Mouse (Mus musculus) small intestine, adult 2 months (tissue): ENCODE data around the gene Dlg2. TPM values are rescaled to one million over a fixed set of nuclear protein-coding genes. Genes with fewer than 3 reads are reported as not detected.

ENCODE experiments used
- H3K27ac ChIP-seq: fragments of 200-500 bp; 2 replicates; pipeline ENCODE4 v1.5.1; 2012; ENCODE audit warnings: low read depth, low read length, control low read depth, inconsistent platforms; ENCODE audit not compliant: insufficient read depth
- H3K27me3 ChIP-seq: fragments of 200-500 bp; 2 replicates; pipeline ENCODE4 v1.6.1; 2012; ENCODE audit warnings: mild to moderate bottlenecking, moderate library complexity, low read length, inconsistent platforms; ENCODE audit not compliant: control insufficient read depth, insufficient read depth
- H3K36me3 ChIP-seq: fragments of 200-500 bp; 2 replicates; pipeline ENCODE4 v1.6.1; 2012; ENCODE audit warnings: mild to moderate bottlenecking, low read length, control low read depth, inconsistent platforms; ENCODE audit not compliant: control insufficient read depth, insufficient read depth
- H3K4me1 ChIP-seq: fragments of 200-500 bp; 2 replicates; pipeline ENCODE4 v1.6.1; 2012; ENCODE audit warnings: low read length, inconsistent platforms, mixed read lengths; ENCODE audit not compliant: control insufficient read depth, insufficient read depth, insufficient read length
- H3K4me3 ChIP-seq: fragments of 200-500 bp; 2 replicates; pipeline ENCODE4 v1.5.1; 2012; ENCODE audit warnings: low read depth, mild to moderate bottlenecking, control low read depth, inconsistent platforms, low read length, moderate library complexity
- CTCF ChIP-seq: fragments of 200-500 bp; IDR thresholded peaks from 2 replicates; pipeline ENCODE4 v1.5.1; 2012; ENCODE audit warnings: low read depth, mild to moderate bottlenecking, control low read depth, inconsistent platforms, low read length, moderate library complexity, mixed read lengths; ENCODE audit not compliant: insufficient replicate concordance, insufficient read length; ENCODE audit errors: extremely low read depth
- POLR2A ChIP-seq: fragments of 200-500 bp; IDR thresholded peaks from 2 replicates; pipeline ENCODE4 v1.6.1; 2012; ENCODE audit warnings: low read depth, mild to moderate bottlenecking, control low read depth, inconsistent platforms, low read length, moderate library complexity
- WGBS: fragments of 180-500 bp; shearing (Covaris S2); methylation state at CpG from one replicate; pipeline ENCODE4 v1.1.7; 2018; 5-methylcytosine and 5-hydroxymethylcytosine counted together
- polyA plus RNA-seq: library from polyadenylated mRNA; depleted of rRNA; stranded (reverse); fragments of >200 nt; gene quantifications from 2 replicates; pipeline ENCODE4 v1.2.3, GENCODE M21; 2012

Dlg2 gene
- polyA plus RNA-seq, 1 experiment: 0.38 TPM

- Histone ChIP-seq H3K27ac (no peak overlapping the region), H3K4me3 (no peak overlapping the region), H3K36me3 (no peaks in the 10 kb centered on the region), H3K4me1 (no peaks in the 10 kb centered on the region), H3K27me3 (no peaks in the 10 kb centered on the region)
- WGBS: 81% methylated on average over 1 of the region's 1 CpGs
- TF ChIP-seq POLR2A (no peak), CTCF (no peak)
Observed at GRCm38 (mm10) chr7:91214921-91215320, 738.4 kb downstream of the Dlg2 start.

GRCm38 (mm10) chr7:91218321-91218987 lies 742.0 kb downstream of the Dlg2 start:
- Histone ChIP-seq H3K27me3 (no peaks in the 10 kb centered on the region), H3K4me3 (no peak overlapping the region), H3K36me3 (no peaks in the 10 kb centered on the region), H3K4me1 (no peaks in the 10 kb centered on the region), H3K27ac (no peak overlapping the region)
- 55% methylated on average over 7 of the region's 7 CpGs for WGBS
- TF ChIP-seq POLR2A (no peak), CTCF (no peak)

GRCm38 (mm10) chr7:91226442-91226841 lies 750.0 kb downstream of the Dlg2 start:
- Histone ChIP-seq H3K36me3 (no peaks in the 10 kb centered on the region), H3K27ac (no peak overlapping the region), H3K4me1 (no peaks in the 10 kb centered on the region), H3K27me3 (no peaks in the 10 kb centered on the region), H3K4me3 (no peak overlapping the region)
- no peak for TF ChIP-seq POLR2A
- TF ChIP-seq CTCF: no peak
- under 1% methylated on average over 5 of the region's 5 CpGs for WGBS

- Histone ChIP-seq H3K27ac (no peak overlapping the region), H3K4me3 (no peak overlapping the region), H3K36me3 (no peaks in the 10 kb centered on the region), H3K4me1 (no peaks in the 10 kb centered on the region), H3K27me3 (no peaks in the 10 kb centered on the region)
- WGBS: 64% methylated on average over 4 of the region's 4 CpGs
- TF ChIP-seq POLR2A (no peak), CTCF (no peak)
Observed at GRCm38 (mm10) chr7:91241718-91242117, 765.2 kb downstream of the Dlg2 start.

- Histone ChIP-seq H3K27ac (no peak overlapping the region), H3K4me1 (peaks cover 4% of the 10 kb centered on the region), H3K4me3 (0 out of 2 replicates have a peak overlapping the region, but pooled peaks have one; percentile 44), H3K27me3 (no peaks in the 10 kb centered on the region), H3K36me3 (no peaks in the 10 kb centered on the region)
- TF ChIP-seq CTCF (no peak), POLR2A (no peak)
- 1% methylated on average over 5 of the region's 5 CpGs for WGBS
Observed at GRCm38 (mm10) chr7:91261672-91262030, 785.2 kb downstream of the Dlg2 start.

- WGBS: 2% methylated on average over 34 of the region's 34 CpGs
- H3K27ac ChIP-seq: no peak overlapping the region
- no peak for TF ChIP-seq POLR2A
- no peak for TF ChIP-seq CTCF
- no peaks in the 10 kb centered on the region for H3K27me3 ChIP-seq
- no peaks in the 10 kb centered on the region for H3K36me3 ChIP-seq
- peaks cover 4% of the 10 kb centered on the region for H3K4me1 ChIP-seq
- peak overlapping the region; percentile 44 for H3K4me3 ChIP-seq
Observed at GRCm38 (mm10) chr7:91262031-91262951, 785.8 kb downstream of the Dlg2 start.

- Histone ChIP-seq H3K27me3 (no peaks in the 10 kb centered on the region), H3K4me3 (no peak overlapping the region), H3K27ac (no peak overlapping the region), H3K36me3 (no peaks in the 10 kb centered on the region), H3K4me1 (peaks cover 4% of the 10 kb centered on the region)
- 11% methylated on average over 9 of the region's 9 CpGs for WGBS
- no peak for TF ChIP-seq CTCF
- no peak for TF ChIP-seq POLR2A
Observed at GRCm38 (mm10) chr7:91262998-91263397, 786.5 kb downstream of the Dlg2 start.
